ENCODE assay signal across 7 mouse cellular contexts in the genomic region with DNA sequence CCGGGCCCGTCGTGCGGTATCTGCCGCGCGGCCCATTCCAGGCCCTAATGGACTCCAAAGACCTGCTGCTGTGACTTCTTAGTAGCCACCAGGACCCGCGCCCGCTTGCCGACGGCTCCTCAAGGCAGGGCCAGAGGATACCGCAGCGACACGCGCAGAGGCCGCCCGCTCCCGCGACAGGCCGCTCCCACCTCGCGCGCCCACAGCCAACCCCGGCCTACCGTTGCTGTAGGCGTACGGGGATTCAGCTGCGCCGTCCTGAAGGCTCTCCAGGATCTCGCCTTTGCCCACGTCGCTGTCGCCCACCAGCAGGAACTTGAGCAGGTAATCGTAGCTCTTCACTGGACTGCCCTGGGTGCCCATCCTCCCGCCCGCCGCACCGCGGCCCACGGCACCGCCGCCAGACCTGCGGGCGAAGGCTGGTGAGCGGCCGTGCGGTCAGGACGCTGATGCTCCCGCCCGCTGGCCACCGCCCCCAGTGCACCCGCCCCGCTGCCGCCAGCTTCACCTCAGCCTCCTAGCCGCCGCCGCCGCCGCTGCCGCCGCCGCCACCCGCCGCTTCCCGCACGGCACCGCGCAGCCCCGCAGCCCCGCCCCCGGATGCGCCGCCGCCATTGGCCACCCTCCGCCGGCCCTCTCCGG. TPM values are rescaled to one million over a fixed set of nuclear protein-coding genes. Genes with fewer than 3 reads are reported as not detected.
A peak's percentile ranks its signal among the peaks of the same experiment; 100 is the strongest.
DNase-seq lines count a peak whose midpoint lies in the region; ATAC-seq and TF ChIP-seq lines count a peak whose summit lies in the region.

A gene (minus strand): TSS at position 584 of the 642 bp plus-strand sequence.

- peak; percentile 20 to 49 for DNase-seq in spleen, postnatal 14 days (ENCODE audit: low spot score in 2 of 2)
- no peak for DNase-seq in spleen, postnatal 36 days (ENCODE audit: low spot score in 2 of 2)
- peak; percentile 55 for DNase-seq in gastrocnemius, postnatal 10 days
- DNase-seq in right cerebral cortex, postnatal 14 days, result peak; percentile 57

- H3K4me2 ChIP-seq in intestine, embryonic 16.5 days (ENCODE audit: low read depth, low read length), result peak within 1 kb of the TSS; percentile 86
- H3K4me2 ChIP-seq in liver, embryonic 16.5 days (ENCODE audit: low read depth, low read length), result peak within 1 kb of the TSS; percentile 97

- no peak for TF ChIP-seq POLR2A in bone marrow, adult 2 months (IDR thresholded peaks at IDR 0.05; ENCODE audit: borderline replicate concordance, control insufficient read depth, low read depth, low read length)

- H3K27ac ChIP-seq in bone marrow, adult 2 months (ENCODE audit: control insufficient read depth, insufficient read depth, low read depth, low read length, poor library complexity), result peak within 1 kb of the TSS; percentile 94
- H3K27ac ChIP-seq in intestine, embryonic 16.5 days (ENCODE audit: low read length), result peak within 1 kb of the TSS; percentile 95
- peak within 1 kb of the TSS; percentile 92 for H3K27ac ChIP-seq in liver, embryonic 16.5 days (ENCODE audit: low read length)

- H3K4me1 ChIP-seq in bone marrow, adult 2 months (ENCODE audit: control insufficient read depth, insufficient read depth, low read length), result peaks cover 2% of the 10 kb centered on the region; the same call in 1 of the 2 replicates
- H3K4me1 ChIP-seq in intestine, embryonic 16.5 days (ENCODE audit: control insufficient read depth, insufficient read depth, low read length), result peaks cover 22% of the 10 kb centered on the region
- H3K4me1 ChIP-seq in liver, embryonic 16.5 days (ENCODE audit: control insufficient read depth, low read depth, low read length), result peaks cover 35% of the 10 kb centered on the region

- H3K36me3 ChIP-seq in intestine, embryonic 16.5 days (ENCODE audit: control insufficient read depth, insufficient read depth, low read length), result no peaks in the 10 kb centered on the region
- peaks cover under 1% of the 10 kb centered on the region; the same call in 1 of the 2 replicates for H3K36me3 ChIP-seq in liver, embryonic 16.5 days (ENCODE audit: control insufficient read depth, insufficient read depth)

- H3K9me3 ChIP-seq in intestine, embryonic 16.5 days (ENCODE audit: control insufficient read depth, low read length), result no peaks in the 10 kb centered on the region
- H3K9me3 ChIP-seq in liver, embryonic 16.5 days (replicated peaks; ENCODE audit: control insufficient read depth, low read length), result no peaks in the 10 kb centered on the region

- H3K27me3 ChIP-seq in intestine, embryonic 16.5 days (replicated peaks; ENCODE audit: control insufficient read depth, insufficient read depth, low read length), result no peaks in the 10 kb centered on the region
- no peaks in the 10 kb centered on the region for H3K27me3 ChIP-seq in liver, embryonic 16.5 days (ENCODE audit: control insufficient read depth, insufficient read depth, low read depth, low read length)

- no peak for TF ChIP-seq CTCF in bone marrow, adult 2 months (IDR thresholded peaks at IDR 0.05; ENCODE audit: control insufficient read depth, insufficient read depth, low read length)

- WGBS in bone marrow, adult 2 months, result under 1% methylated on average over 59 of the region's 78 CpGs
- under 1% methylated on average over 56 of the region's 78 CpGs for WGBS in intestine, embryonic 16.5 days
- under 1% methylated on average over 70 of the region's 78 CpGs for WGBS in liver, embryonic 16.5 days (ENCODE audit: insufficient replicate concordance)

- H3K9ac ChIP-seq in intestine, embryonic 16.5 days (ENCODE audit: low read depth, low read length), result peak within 1 kb of the TSS; percentile 88
- H3K9ac ChIP-seq in liver, embryonic 16.5 days (ENCODE audit: low read depth, low read length), result peak within 1 kb of the TSS; percentile 88

- H3K4me3 ChIP-seq in bone marrow, adult 2 months (replicated peaks; ENCODE audit: control insufficient read depth, low read depth, low read length), result peak within 1 kb of the TSS; percentile 100
- peak within 1 kb of the TSS; percentile 97 for H3K4me3 ChIP-seq in intestine, embryonic 16.5 days (ENCODE audit: low read length)
- H3K4me3 ChIP-seq in liver, embryonic 16.5 days (ENCODE audit: low read depth, low read length), result peak within 1 kb of the TSS; percentile 88

- ATAC-seq in intestine, embryonic 16.5 days, result 0 out of 2 replicates have a peak, but pooled peaks have one; percentile 0
- ATAC-seq in liver, embryonic 16.5 days (ENCODE audit: low read depth), result no peak

RNA-seq across cellular contexts. Expression of the gene that starts here (rescaled TPM):
- polyA plus RNA-seq in bone marrow, adult 2 months (2011; ENCODE audit: insufficient read depth, insufficient read length, low replicate concordance, missing spikeins), result 5.0 and 6.9 TPM in 2 replicates
- total RNA-seq in gastrocnemius, postnatal 10 days (2021), result 10 to 100 TPM in 1 of 2 experiments, 1 to 10 TPM in 1; 9.3 to 12.6 TPM
- 23.2 and 24.3 TPM in 2 replicates for polyA plus RNA-seq in intestine, embryonic 16.5 days (2015; fragmentation: Nextera tagmentation; extraction: Ambion mirVana)
- polyA plus RNA-seq in liver, embryonic 16.5 days (2015; fragmentation: Nextera tagmentation; extraction: Ambion mirVana), result 6.2 and 7.0 TPM in 2 replicates

Comparison
In these comparisons a context has a peak if more than half of its experiments do, and no peak if none do; other contexts are left out.
1. DNase-seq: peak in spleen, postnatal 14 days (2 of 2), gastrocnemius, postnatal 10 days (single experiment) and right cerebral cortex, postnatal 14 days (single experiment); none in spleen, postnatal 36 days (0 of 2).
2. Peak in every context shown above with its lines, with median percentiles within 50 percentile points of each other: H3K27ac ChIP-seq and H3K4me3 ChIP-seq.